Mouse (Mus musculus) right cerebral cortex, postnatal 4 days (tissue): ENCODE measurements around the gene AC124108.1.

Source experiments
- DNase-seq: peaks from one replicate; pipeline ENCODE4 v3.0.0-alpha.2; 2022

Gene AC124108.1

DNA sequence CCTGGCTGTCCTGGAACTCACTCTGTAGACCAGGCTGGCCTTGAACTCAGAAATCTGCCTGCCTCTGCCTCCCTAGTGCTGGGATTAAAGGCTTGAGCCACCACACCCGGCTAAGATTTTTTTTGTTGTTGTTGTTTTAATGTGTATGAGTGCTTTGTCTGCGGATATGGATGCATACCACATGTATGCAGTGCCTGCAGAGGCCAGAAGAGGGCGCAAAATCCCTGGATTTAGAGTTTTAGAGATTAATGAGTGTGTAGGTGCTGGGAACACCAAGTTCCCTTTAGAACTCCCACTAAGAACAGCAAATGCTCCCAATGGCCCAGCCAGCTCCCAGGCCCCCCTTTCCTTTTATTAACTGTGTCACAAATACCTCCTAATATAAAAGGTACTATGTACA is 25.4 kb upstream of the AC124108.1 start:
- no peak for DNase-seq

DNA sequence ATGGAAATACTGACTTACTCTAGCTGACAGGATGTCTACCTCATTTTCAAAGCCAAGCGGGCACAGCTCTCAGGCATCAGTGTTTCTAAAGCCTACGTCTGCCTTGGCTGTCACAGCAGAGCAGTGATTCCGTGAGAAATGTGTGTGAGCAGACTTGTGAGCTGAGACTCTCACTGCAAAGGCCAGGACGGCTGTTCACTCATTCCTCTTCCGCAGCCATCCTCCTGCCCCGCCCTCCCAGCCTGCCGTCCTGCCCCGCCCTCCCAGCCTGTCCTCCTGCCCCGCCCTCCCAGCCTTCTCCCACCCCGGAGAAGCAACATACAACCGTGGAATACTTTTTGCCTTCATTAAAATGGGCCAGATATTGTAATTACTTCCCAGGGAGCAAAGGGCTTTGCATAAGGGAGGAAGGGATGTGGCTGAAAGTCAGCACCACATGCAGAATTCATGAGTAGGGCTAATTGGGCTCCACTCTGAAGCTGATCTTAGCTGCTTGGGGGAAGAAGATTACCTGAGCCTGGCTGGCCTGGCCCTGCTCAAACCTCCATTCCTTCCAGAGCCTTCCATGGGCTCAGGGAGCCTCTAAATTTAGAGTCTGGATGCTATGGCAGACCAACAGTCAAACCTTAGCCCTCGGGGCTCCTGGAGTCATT is 23.0 kb upstream of the AC124108.1 start:
- DNase-seq: no peak

GRCm38 (mm10) chr1:132170698-132171097 is 20.6 kb upstream of the AC124108.1 start:
- no peak for DNase-seq

GRCm38 (mm10) chr1:132171619-132172018 is 19.6 kb upstream of the AC124108.1 start:
- no peak for DNase-seq

GRCm38 (mm10) chr1:132186303-132186702 is 5.0 kb upstream of the AC124108.1 start:
- no peak for DNase-seq

GRCm38 (mm10) chr1:132188442-132189066 is 2.7 kb upstream of the AC124108.1 start:
- no peak for DNase-seq

DNA sequence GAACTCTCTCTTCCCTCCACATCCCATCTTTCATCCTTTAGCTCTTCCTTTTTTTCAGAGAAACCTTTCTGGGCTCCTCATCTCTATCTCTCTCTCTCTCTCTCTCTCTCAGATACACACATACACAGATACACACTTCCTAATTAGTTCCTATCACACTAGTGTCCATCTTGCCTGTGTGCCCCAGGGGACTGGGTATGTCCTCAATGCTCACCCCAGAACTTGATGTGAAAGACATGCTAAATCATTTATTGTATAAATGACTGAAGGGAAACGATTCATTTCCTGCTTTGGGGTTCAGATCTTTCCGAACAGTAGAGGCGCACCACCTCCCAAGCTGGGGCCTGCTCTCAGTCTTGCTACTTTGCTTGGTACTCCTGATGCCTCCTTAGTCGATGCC is 2.0 kb upstream of the AC124108.1 start:
- no peak for DNase-seq

GRCm38 (mm10) chr1:132190040-132190513 is 1.2 kb upstream of the AC124108.1 start:
- peak; percentile 77 for DNase-seq

GRCm38 (mm10) chr1:132190621-132191092 is 600 bp upstream of the AC124108.1 start:
- peak; percentile 56 for DNase-seq

DNA sequence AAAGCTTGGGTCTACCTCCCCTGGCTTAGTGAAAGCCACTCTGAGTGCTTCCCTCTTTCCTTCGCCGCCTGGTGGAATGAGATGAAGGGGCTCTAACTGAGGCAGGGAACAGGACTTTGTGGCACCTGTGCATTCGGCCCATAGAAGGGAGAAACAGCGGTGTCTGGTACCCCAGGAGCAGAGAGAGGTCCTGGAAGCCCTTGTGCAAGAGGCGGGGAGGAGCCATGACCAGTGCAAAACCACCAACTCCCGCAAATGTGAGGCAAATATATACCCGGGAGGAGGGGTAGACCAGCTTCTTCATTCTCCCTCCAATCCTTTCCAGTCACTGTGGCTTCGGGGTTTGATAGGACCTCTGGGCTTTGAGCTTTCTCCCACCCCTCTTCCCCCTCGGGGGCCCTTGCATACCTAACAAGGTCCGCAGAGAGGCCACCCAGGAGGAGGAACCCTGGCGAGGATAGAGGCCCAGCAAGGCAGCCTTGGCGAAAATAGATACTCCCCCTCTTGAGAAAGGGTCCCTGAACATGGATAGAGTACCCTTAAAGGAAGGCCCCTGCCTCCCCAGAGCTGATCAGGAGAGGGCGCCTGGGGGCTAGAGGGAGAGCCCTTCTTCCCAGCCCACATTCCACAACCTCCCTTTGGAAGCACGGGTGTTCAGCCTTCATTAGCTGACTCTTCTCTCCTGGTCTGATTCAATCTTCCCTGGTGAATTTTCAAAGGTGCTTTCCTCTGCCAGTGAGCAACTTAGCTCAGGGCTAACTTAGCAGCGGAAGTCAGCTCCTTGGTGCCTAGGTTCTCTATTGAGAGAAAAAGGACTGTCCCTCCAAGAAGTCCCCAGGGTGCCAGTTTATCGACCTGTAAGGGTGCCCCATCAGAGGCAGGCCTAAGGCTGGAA is 776 bp downstream of the AC124108.1 start:
- DNase-seq: peak; percentile 66

DNA sequence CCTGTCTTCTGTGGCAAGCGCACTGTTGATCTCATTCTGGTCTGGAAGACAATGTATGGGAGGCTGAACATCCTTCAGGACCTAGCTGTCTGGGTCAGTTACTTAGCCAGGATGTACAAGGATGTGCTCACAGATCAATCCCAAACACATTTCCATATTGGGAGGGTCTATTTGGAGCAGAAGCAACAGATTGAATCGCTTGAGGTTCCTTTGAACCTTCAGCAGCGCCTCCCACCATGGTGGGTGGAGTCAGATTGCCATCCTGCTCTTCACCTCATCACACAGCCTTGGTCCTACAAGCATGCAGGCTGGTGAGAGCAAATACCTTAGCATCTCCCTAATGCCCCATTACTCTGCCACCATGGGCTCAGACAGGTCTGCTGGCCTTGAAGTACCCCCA is 2.5 kb downstream of the AC124108.1 start:
- no peak for DNase-seq

DNA sequence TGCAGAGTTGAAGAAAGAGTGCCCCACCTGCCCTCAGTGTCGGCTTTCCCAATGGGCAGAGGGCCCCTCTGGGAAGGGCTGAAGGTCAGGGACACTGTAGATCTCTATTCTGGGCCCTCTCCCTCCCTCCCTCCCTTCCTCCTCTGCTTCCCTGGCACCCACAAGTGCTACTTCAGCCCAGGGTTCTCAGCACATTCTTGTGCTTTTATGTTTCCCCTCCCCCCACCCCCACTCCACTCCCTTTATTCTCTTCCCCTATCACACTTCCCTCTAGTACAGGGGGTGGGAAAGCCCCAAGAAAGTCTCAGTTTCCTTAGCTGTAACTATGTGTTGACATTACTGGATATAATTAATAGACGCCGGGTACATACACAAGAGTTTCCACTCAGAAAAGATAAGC is 3.4 kb downstream of the AC124108.1 start:
- DNase-seq: no peak

- no peak for DNase-seq
These were observed 3.8 kb downstream of the AC124108.1 start for GRCm38 (mm10) chr1:132195100-132195499.

DNA sequence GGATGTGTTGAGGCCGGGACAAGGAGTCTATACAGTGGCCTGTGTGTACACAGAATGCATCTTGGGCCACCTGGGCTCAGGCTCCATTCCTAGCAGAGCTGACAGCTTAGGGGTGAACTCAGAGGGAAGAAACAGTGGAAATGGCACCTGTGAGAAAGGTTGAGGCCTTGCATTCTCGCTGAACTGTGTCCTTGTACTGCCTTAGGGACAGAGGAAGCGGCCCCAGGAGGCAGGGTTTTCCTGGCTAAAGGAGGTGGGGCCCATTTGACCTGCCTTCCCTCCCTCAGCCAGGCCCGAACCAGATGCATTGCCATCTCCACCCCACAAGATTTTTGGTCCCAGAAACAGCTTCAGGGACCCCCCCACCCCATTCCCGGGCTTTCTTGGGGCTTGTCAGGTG is 4.4 kb downstream of the AC124108.1 start:
- no peak for DNase-seq

DNA sequence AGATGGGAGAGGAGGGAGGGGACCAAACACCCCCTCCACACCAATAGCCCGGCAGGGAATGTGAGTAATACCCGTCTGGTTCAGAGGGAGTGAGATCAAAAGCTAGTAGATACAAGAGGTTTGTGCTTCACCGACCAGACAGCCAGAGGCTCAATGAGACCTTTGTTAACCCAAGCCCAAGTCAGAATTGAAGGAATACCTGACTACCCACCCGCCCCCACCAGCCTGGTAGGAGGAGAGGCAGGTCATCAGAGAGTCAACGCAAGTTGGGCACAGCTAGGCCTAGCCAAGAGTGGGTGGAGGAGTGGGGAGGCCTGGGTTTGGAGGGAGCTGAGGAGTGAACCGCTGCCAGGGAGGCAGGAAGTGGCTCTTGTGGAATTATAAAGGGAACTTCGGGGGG is 5.1 kb downstream of the AC124108.1 start:
- no peak for DNase-seq

- DNase-seq: no peak
These were observed 6.4 kb downstream of the AC124108.1 start for GRCm38 (mm10) chr1:132197666-132198065.

GRCm38 (mm10) chr1:132198401-132199071 is 7.3 kb downstream of the AC124108.1 start:
- DNase-seq: no peak

DNA sequence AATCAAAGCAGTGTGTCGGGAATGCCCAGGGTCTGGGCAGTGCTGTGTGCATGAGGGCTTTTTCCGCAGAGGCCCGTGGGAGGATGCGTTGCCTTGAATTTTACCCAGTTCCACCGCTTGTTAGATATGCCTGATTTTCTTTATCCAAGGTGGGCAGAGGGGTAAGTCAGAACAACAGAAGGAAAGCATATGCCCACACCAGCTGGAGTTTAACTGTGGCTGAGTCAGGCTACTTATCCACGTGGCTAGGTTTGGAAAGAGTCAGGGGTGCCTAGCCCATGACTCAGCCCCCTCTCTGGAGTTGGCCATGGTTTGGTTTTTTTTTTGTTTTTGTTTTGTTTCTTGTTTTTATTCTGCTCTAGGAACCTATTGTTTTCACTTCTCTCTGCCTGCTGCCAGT is 8.0 kb downstream of the AC124108.1 start:
- DNase-seq: no peak

DNA sequence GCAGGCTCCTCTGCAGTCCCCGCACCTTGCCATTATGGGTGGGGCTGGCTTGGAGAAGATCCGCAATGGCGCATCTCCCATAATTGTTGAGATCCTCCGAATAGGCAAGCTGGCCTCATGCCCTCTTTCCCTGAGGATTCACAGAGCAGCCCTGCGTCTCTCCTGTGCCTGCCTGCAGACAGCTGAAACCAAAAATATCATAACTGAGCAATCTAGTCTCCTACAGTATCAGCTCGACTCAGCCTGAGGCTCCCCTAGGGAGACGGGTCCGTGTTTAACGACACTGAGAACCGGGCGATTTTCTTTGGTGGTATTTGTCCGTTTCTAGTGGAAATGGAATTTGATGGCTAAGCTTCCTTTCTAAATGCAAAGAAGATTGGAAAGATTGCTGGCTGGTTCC is 8.7 kb downstream of the AC124108.1 start:
- DNase-seq: no peak

DNA sequence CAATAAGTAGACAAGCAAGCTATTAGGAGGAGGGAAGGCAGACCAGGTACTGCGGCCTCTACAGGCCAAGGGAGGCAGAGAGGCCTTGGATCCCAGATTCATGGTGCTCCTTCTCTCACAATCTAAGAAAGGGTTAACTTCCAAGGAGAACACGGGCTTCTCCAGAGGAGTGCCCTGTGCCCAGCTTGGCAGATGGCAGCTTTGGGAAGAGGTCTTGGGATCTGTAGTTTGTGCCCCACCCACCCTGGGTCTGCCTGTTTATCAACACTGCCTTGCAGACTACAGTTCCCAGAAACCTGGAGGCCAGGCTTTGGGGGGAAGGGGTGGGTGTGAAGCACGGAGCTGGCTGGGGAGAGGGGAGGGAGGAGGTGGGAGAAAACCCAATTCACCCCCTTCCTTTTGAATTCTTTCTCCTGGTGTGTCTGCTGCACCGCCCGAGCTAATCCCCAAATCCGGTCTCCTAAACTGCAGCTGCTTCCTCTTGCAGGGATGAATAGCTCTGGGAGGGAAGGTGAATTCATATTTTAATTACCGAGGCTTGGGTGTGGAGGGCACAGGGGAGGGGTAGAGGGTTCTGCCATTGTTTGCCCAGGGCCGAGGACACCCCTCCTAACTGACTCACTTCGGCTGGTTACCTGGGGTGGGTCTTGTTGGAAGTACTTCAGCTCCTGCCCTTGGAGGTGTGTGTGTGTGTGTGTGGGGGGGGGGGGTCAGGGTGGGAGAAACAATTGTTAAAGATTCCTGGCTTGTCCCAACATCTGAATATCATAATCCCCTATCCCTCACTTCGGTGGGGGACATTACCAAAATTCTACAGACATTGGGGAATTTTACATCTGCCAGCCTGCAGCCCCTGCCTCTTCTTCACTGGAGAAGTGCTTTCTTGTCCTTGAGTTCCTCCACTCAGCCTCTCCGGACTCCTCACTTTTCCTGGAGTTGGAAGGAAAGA is 9.6 kb downstream of the AC124108.1 start:
- peak; percentile 71 for DNase-seq

- DNase-seq: no peak
These were observed 10.2 kb downstream of the AC124108.1 start for GRCm38 (mm10) chr1:132201511-132201860.

- no peak for DNase-seq
These were observed 10.7 kb downstream of the AC124108.1 start for GRCm38 (mm10) chr1:132201936-132202335.
